Mouse (Mus musculus): ENCODE results near the gene Naa25. TPM values are rescaled to one million over a fixed set of nuclear protein-coding genes. Genes with fewer than 3 reads are reported as not detected.

Gene Naa25
- polyA plus RNA-seq, 1 experiment from 2014 or later = 35.1 TPM

GRCm38 (mm10) chr5:121448450-121448849, 50.7 kb downstream of the Naa25 start:
- WGBS = 88% methylated on average over 3 of the region's 3 CpGs
- no peak for ATAC-seq (ENCODE audit: low read depth)
- H3K9me3 ChIP-seq (ENCODE audit: control insufficient read depth, low read length) = no peaks in the 10 kb centered on the region

DNA sequence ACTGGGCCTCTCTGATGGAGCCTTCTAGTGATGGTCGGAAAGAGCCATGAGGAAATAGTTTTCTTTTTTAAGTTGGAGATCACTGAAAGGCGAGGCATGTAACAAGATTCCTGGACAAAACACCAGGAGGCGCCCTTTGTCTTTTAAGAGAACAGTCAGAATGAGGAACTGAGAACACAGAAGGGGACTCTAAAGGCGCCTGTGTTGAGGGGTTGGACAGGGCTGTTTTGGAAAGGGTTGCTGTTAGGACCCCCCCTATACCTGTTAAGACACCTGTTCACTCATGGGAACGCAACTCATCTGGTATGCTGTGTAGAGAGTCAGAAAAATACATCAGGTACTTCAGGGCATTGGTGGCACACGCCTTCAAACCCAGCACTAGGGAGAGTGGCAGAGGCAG, 52.2 kb downstream of the Naa25 start:
- peaks cover 17% of the 10 kb centered on the region for H3K36me3 ChIP-seq (ENCODE audit: control insufficient read depth, insufficient read depth, low read length)
- H3K4me2 ChIP-seq (ENCODE audit: low read depth, low read length) = no peak overlapping the region
- peaks cover 21% of the 10 kb centered on the region for H3K4me1 ChIP-seq (replicated peaks; ENCODE audit: control insufficient read depth, insufficient read depth, low read length)
- H3K9me3 ChIP-seq (ENCODE audit: control insufficient read depth, low read length) = no peaks in the 10 kb centered on the region
- H3K27me3 ChIP-seq (ENCODE audit: control insufficient read depth, insufficient read depth, low read depth, low read length) = no peaks in the 10 kb centered on the region
- WGBS = 63% methylated on average over 6 of the region's 6 CpGs
- no peak overlapping the region for H3K27ac ChIP-seq (ENCODE audit: low read length)
- H3K9ac ChIP-seq (ENCODE audit: low read length) = no peak overlapping the region
- no peak overlapping the region for H3K4me3 ChIP-seq (ENCODE audit: low read length)
- ATAC-seq (ENCODE audit: low read depth) = no peak

More at GRCm38 (mm10) chr5:121448450-121448849, 50.7 kb downstream of the Naa25 start:
- H3K4me3 ChIP-seq (ENCODE audit: low read length) = no peak overlapping the region
- peaks cover 32% of the 10 kb centered on the region for H3K36me3 ChIP-seq (ENCODE audit: control insufficient read depth, insufficient read depth, low read length)
- no peak overlapping the region for H3K27ac ChIP-seq (ENCODE audit: low read length)
- no peak overlapping the region for H3K4me2 ChIP-seq (ENCODE audit: low read depth, low read length)
- H3K9ac ChIP-seq (ENCODE audit: low read length) = no peak overlapping the region
- no peaks in the 10 kb centered on the region for H3K27me3 ChIP-seq (ENCODE audit: control insufficient read depth, insufficient read depth, low read depth, low read length)
- H3K4me1 ChIP-seq (replicated peaks; ENCODE audit: control insufficient read depth, insufficient read depth, low read length) = peaks cover 11% of the 10 kb centered on the region

DNA sequence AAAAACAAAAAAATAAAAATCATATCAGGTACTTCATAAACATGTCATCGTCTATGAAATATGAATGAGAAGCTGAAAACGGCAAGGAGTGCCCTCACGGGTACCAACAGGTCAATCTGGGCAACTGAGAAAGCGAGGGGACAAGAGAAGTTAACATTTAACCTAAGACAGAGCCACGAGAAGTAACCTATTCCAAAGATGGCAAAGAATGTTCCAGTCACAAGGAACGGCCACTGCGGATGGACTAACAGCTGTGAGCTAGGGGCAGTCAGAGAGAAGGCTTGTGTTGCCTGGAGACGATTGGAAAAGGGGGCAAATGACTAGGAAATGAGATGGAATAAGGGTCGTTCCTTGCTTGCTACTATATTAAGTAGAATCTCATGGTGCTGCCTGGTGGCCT, 52.7 kb downstream of the Naa25 start:
- no peak overlapping the region for H3K27ac ChIP-seq (ENCODE audit: low read length)
- H3K4me1 ChIP-seq (replicated peaks; ENCODE audit: control insufficient read depth, insufficient read depth, low read length) = peaks cover 22% of the 10 kb centered on the region
- H3K27me3 ChIP-seq (ENCODE audit: control insufficient read depth, insufficient read depth, low read depth, low read length) = no peaks in the 10 kb centered on the region
- H3K9ac ChIP-seq (ENCODE audit: low read length) = no peak overlapping the region
- no peak overlapping the region for H3K4me3 ChIP-seq (ENCODE audit: low read length)
- H3K4me2 ChIP-seq (ENCODE audit: low read depth, low read length) = no peak overlapping the region
- no peaks in the 10 kb centered on the region for H3K9me3 ChIP-seq (ENCODE audit: control insufficient read depth, low read length)
- 68% methylated on average over 9 of the region's 9 CpGs for WGBS
- no peak for ATAC-seq (ENCODE audit: low read depth)
- peaks cover 13% of the 10 kb centered on the region for H3K36me3 ChIP-seq (ENCODE audit: control insufficient read depth, insufficient read depth, low read length)

DNA sequence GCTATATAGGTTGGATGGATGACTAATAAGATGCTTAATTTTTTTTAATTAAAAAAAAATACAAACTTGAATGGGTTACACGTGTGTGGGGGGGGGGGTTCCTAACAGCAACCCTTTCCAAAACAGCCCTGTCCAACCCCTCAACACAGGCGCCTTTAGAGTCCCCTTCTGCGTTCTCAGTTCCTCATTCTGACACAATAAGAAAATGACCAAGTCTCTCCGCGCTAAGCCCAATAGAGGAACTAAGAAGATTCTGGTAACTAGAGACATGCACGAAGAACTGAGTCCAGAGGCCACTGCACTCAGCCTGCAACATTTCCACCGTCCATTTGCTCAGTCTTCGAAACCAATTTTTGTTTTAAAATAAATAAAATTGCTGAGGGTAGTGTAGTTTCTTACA, 53.5 kb downstream of the Naa25 start:
- no peak for ATAC-seq (ENCODE audit: low read depth)
- Histone ChIP-seq H3K4me2 (ENCODE audit: low read depth, low read length) (peak overlapping the region; percentile 92), H3K9ac (ENCODE audit: low read length) (peak overlapping the region; percentile 91), H3K27me3 (ENCODE audit: control insufficient read depth, insufficient read depth, low read depth, low read length) (no peaks in the 10 kb centered on the region), H3K4me3 (ENCODE audit: low read length) (peak overlapping the region; percentile 96), H3K36me3 (ENCODE audit: control insufficient read depth, insufficient read depth, low read length) (peaks cover 13% of the 10 kb centered on the region), H3K27ac (ENCODE audit: low read length) (peak overlapping the region; percentile 90; the same call in 1 of the 2 replicates), H3K4me1 (replicated peaks; ENCODE audit: control insufficient read depth, insufficient read depth, low read length) (peaks cover 23% of the 10 kb centered on the region), H3K9me3 (ENCODE audit: control insufficient read depth, low read length) (no peaks in the 10 kb centered on the region)
- 13% methylated on average over 8 of the region's 8 CpGs for WGBS

DNA sequence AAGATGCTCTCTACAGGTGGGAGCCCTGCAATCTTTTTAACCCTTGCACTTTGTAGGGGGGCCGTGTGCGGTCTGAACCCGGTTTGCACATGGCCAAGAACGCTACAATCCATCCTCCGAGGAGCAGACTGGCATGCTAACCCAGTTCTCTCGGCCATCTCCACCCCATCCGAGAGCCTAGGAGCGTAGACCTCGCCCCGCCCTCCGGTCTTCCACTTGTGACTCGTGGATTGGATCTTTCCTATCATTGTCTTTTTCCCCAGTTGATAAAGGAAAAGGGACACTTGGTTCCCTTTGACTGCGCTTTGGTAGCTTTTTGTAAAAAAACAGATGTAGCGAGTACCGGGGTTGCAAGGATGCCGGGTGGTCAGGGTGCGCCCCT, 53.9 kb downstream of the Naa25 start, which contains the start of gene Tmem116:
Tmem116 (plus strand) TSS at position 250 of the 382 bp plus-strand sequence.
- Histone ChIP-seq H3K4me2 (ENCODE audit: low read depth, low read length) (peak within 1 kb of the TSS; percentile 92), H3K36me3 (ENCODE audit: control insufficient read depth, insufficient read depth, low read length) (peaks cover 11% of the 10 kb centered on the region), H3K27me3 (ENCODE audit: control insufficient read depth, insufficient read depth, low read depth, low read length) (no peaks in the 10 kb centered on the region), H3K9ac (ENCODE audit: low read length) (peak within 1 kb of the TSS; percentile 98), H3K4me3 (ENCODE audit: low read length) (peak within 1 kb of the TSS; percentile 96), H3K4me1 (replicated peaks; ENCODE audit: control insufficient read depth, insufficient read depth, low read length) (peaks cover 23% of the 10 kb centered on the region), H3K27ac (ENCODE audit: low read length) (peak within 1 kb of the TSS; percentile 98), H3K9me3 (ENCODE audit: control insufficient read depth, low read length) (no peaks in the 10 kb centered on the region)
- under 1% methylated on average over 17 of the region's 17 CpGs for WGBS
- peak; percentile 20; the same call in 1 of the 2 replicates for ATAC-seq (ENCODE audit: low read depth)

DNA sequence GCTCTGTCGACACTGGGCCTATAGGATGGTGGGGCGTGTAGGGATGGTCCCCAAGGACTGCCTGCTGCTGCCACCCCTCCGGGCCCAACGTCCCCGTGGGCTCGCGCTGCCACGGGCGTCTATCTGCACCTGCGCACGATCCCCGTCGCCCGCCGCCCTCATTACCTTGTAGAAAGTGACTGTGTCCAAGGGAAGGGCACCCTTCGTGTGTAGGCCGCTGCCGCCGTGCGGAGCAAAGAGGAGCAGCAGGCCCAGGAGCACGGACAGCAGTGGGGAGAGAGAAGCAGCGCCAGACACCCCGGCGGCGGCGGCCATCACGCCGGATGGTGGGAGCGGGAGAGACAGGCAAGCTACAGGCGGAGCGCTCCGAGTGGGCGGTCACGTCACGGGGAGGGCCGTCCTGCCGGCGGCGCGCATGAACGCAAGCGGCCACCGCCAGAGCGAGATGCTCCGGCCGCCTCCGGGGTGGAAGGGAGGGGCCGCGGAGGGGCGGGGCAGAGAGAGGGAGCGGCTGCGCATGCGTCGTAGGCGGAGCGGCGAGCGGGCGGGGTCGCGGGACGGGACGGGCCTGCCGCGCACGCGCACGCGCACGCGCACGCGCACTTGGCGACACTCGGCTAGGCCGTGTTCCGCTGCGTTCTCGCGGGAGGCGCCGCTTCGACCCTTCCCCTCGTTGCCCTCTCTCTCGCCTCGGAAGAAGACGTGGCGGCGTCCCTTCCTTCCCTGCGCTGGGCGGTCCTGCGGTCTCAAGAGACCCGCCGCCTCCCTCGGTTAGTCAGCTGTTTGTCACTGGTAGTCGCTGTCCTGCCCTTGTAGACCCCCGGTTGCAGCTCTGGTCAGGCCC, 54.5 kb downstream of the Naa25 start, which contains the start of gene Erp29:
Erp29 (minus strand) TSS at position 481 of the 844 bp plus-strand sequence.
- peak within 1 kb of the TSS; percentile 98 for H3K27ac ChIP-seq (ENCODE audit: low read length)
- peaks cover 11% of the 10 kb centered on the region for H3K36me3 ChIP-seq (ENCODE audit: control insufficient read depth, insufficient read depth, low read length)
- peak; percentile 95 for ATAC-seq (ENCODE audit: low read depth)
- H3K27me3 ChIP-seq (ENCODE audit: control insufficient read depth, insufficient read depth, low read depth, low read length) = no peaks in the 10 kb centered on the region
- peak within 1 kb of the TSS; percentile 92 for H3K4me2 ChIP-seq (ENCODE audit: low read depth, low read length)
- under 1% methylated on average over 80 of the region's 97 CpGs for WGBS
- H3K4me3 ChIP-seq (ENCODE audit: low read length) = peak within 1 kb of the TSS; percentile 96
- peak within 1 kb of the TSS; percentile 98 for H3K9ac ChIP-seq (ENCODE audit: low read length)
- H3K9me3 ChIP-seq (ENCODE audit: control insufficient read depth, low read length) = no peaks in the 10 kb centered on the region
- H3K4me1 ChIP-seq (replicated peaks; ENCODE audit: control insufficient read depth, insufficient read depth, low read length) = peaks cover 23% of the 10 kb centered on the region

GRCm38 (mm10) chr5:121452906-121453305, 55.2 kb downstream of the Naa25 start:
- Histone ChIP-seq H3K4me3 (ENCODE audit: low read length) (peak overlapping the region; percentile 96), H3K4me1 (replicated peaks; ENCODE audit: control insufficient read depth, insufficient read depth, low read length) (peaks cover 23% of the 10 kb centered on the region), H3K27ac (ENCODE audit: low read length) (peak overlapping the region; percentile 98), H3K36me3 (ENCODE audit: control insufficient read depth, insufficient read depth, low read length) (peaks cover 8% of the 10 kb centered on the region), H3K4me2 (ENCODE audit: low read depth, low read length) (peak overlapping the region; percentile 82), H3K9ac (ENCODE audit: low read length) (peak overlapping the region; percentile 98), H3K27me3 (ENCODE audit: control insufficient read depth, insufficient read depth, low read depth, low read length) (no peaks in the 10 kb centered on the region), H3K9me3 (ENCODE audit: control insufficient read depth, low read length) (no peaks in the 10 kb centered on the region)
- peak; percentile 24 for ATAC-seq (ENCODE audit: low read depth)
- 6% methylated on average over 9 of the region's 9 CpGs for WGBS

DNA sequence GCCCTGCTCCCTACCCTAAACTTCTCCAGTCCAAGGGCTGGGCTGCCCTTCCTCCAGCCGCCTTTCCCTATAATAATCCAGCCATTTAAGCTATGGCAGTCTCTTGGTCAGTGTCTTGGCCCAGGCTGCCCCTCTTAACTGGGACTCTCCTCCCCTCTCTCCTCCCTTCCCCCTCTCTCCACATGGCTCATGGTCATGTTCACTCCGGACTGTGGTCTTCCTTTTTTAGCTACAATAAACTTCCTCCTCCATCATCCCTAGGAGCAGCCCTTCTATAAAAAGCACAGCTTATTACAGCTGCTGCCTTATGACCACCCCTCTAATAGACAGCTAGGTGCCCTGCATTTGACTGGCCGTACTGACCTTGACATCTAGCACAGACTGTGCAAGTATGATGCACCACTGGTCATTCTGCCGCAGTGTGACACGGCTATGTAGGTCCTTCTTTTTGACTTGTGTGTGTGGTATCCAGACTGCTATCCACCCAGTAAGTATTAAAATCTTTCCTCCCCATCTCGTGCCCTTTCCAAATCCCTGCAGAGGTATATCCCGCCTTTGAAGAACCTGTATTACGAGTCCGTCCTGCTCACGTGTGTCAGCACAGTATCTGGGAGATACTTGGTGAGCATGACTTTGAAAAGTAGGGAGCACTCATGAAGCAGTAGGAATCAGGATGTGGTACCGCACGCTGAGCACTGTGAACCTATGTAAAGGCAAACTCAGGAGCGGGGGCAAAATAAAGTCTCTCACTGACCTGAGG, 56.2 kb downstream of the Naa25 start:
- WGBS = 65% methylated on average over 13 of the region's 13 CpGs
- Histone ChIP-seq H3K9me3 (ENCODE audit: control insufficient read depth, low read length) (no peaks in the 10 kb centered on the region), H3K4me2 (ENCODE audit: low read depth, low read length) (0 out of 2 replicates have a peak overlapping the region, but pooled peaks have one; percentile 15), H3K27ac (ENCODE audit: low read length) (peak overlapping the region; percentile 98), H3K9ac (ENCODE audit: low read length) (no peak overlapping the region; the same call in 1 of the 2 replicates), H3K4me3 (ENCODE audit: low read length) (no peak overlapping the region), H3K27me3 (ENCODE audit: control insufficient read depth, insufficient read depth, low read depth, low read length) (no peaks in the 10 kb centered on the region), H3K4me1 (replicated peaks; ENCODE audit: control insufficient read depth, insufficient read depth, low read length) (peaks cover 23% of the 10 kb centered on the region), H3K36me3 (ENCODE audit: control insufficient read depth, insufficient read depth, low read length) (no peaks in the 10 kb centered on the region; the same call in 1 of the 2 replicates)
- no peak for ATAC-seq (ENCODE audit: low read depth)

GRCm38 (mm10) chr5:121454503-121454782, 56.7 kb downstream of the Naa25 start:
- Histone ChIP-seq H3K4me2 (ENCODE audit: low read depth, low read length) (no peak overlapping the region), H3K27me3 (ENCODE audit: control insufficient read depth, insufficient read depth, low read depth, low read length) (no peaks in the 10 kb centered on the region), H3K9me3 (ENCODE audit: control insufficient read depth, low read length) (no peaks in the 10 kb centered on the region), H3K4me1 (replicated peaks; ENCODE audit: control insufficient read depth, insufficient read depth, low read length) (peaks cover 23% of the 10 kb centered on the region), H3K27ac (ENCODE audit: low read length) (no peak overlapping the region; the same call in 1 of the 2 replicates), H3K36me3 (ENCODE audit: control insufficient read depth, insufficient read depth, low read length) (no peaks in the 10 kb centered on the region), H3K9ac (ENCODE audit: low read length) (no peak overlapping the region), H3K4me3 (ENCODE audit: low read length) (no peak overlapping the region)
- ATAC-seq (ENCODE audit: low read depth) = no peak
- WGBS = 66% methylated on average over 3 of the region's 3 CpGs
